Mouse (Mus musculus): ENCODE measurements around the gene Lurap1l. TPM values are rescaled to one million over a fixed set of nuclear protein-coding genes. Genes with fewer than 3 reads are reported as not detected.

Gene Lurap1l
- polyA plus RNA-seq, 1 experiment from 2014 or later, result 2.6 TPM

DNA sequence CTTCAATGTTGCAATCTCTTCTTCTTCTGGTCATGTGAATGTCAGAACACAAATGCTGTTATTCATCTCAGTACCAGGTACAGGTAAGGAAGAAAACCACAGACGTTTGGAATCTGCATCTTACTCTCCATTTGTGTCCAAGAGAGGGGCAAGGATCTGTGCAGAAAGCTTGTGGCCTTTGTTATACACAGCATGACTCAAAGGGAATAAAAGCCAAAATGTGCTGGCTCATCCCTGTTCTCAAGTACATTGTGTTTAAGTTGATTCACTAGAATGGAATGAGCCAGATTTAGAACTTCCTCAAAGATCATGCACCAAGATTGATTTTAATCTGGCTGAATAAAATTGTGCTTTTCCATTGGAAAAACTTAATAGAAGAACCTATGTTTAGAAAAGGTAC is 61.4 kb downstream of the Lurap1l start:
- peaks cover 3% of the 10 kb centered on the region; the same call in 1 of the 2 replicates for H3K9me3 ChIP-seq
- 19% methylated on average over 1 of the region's 1 CpGs for WGBS
- H3K36me3 ChIP-seq, result no peaks in the 10 kb centered on the region
- no peaks in the 10 kb centered on the region for H3K27me3 ChIP-seq (ENCODE audit: insufficient read depth, poor library complexity, severe bottlenecking)
- H3K4me3 ChIP-seq, result no peak overlapping the region
- DNase-seq (ENCODE audit: low spot score), result no peak
- H3K27ac ChIP-seq, result no peak overlapping the region
- no peaks in the 10 kb centered on the region for H3K4me1 ChIP-seq

DNA sequence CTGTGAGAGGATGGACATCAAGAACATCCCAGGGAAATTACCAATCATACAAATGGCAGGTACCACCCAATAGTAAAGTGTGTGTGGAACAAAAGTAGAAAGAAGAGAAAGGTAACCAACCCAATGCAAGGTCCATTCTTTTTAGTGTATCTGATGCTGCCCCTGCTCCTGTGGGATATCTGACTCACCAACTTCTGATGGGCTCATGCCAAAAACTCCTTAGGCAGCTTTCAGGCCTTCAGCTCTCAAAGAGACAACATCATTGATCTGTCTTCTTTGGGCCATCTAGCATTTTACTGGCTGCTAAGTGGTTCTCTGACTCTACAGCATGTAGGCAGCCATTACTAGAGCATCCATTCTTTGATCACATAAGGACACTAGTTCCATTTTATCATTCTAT is 63.5 kb downstream of the Lurap1l start:
- no peak overlapping the region for H3K27ac ChIP-seq
- no peaks in the 10 kb centered on the region for H3K36me3 ChIP-seq
- H3K4me1 ChIP-seq, result no peaks in the 10 kb centered on the region
- H3K4me3 ChIP-seq, result no peak overlapping the region
- DNase-seq (ENCODE audit: low spot score), result no peak
- no peaks in the 10 kb centered on the region for H3K9me3 ChIP-seq
- H3K27me3 ChIP-seq (ENCODE audit: insufficient read depth, poor library complexity, severe bottlenecking), result no peaks in the 10 kb centered on the region

DNA sequence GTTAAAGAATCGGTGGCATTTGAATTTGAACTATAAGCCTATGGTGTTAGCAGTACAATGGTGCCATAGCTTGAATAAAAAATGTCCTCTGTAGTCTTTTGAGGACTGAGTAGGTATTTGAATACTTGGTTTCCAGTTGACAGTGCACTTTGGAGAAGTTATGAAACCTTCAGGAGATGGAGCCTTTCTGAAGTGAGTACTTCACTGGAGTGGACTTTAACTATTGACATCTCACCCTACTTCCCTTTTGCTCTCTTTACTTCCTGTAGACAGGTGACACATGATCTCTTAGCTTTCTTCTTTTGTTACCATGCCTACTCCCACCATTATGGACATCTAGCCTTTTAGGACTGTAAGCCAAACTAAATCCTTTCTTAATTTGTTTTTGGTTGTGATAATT is 80.4 kb downstream of the Lurap1l start:
- Histone ChIP-seq H3K27me3 (ENCODE audit: insufficient read depth, poor library complexity, severe bottlenecking) (no peaks in the 10 kb centered on the region), H3K9me3 (no peaks in the 10 kb centered on the region), H3K4me3 (no peak overlapping the region), H3K4me1 (no peaks in the 10 kb centered on the region), H3K36me3 (no peaks in the 10 kb centered on the region), H3K27ac (no peak overlapping the region)
- WGBS, result 67% methylated on average over 1 of the region's 1 CpGs
- DNase-seq (ENCODE audit: low spot score), result no peak

DNA sequence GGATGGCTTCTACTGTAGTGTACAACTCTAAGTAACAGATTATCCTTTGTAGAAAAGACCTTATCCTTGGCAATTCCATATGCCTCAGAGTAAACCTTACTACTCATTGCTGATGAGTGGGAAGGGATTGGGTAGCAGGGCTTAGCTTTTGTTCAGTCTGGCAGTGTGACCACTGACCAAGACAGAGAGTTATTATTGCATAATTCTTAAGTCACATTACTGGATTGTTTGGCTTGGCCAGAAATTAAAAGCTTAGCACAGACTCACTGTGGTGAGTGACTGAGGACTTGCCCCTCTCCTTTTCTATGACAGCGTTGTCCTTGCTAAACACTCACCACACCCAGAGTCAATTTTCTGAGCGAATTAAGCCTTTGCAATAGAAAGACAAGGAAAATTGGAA is 93.1 kb downstream of the Lurap1l start:
- Histone ChIP-seq H3K4me1 (no peaks in the 10 kb centered on the region), H3K9me3 (no peaks in the 10 kb centered on the region), H3K4me3 (no peak overlapping the region), H3K36me3 (no peaks in the 10 kb centered on the region), H3K27me3 (ENCODE audit: insufficient read depth, poor library complexity, severe bottlenecking) (no peaks in the 10 kb centered on the region), H3K27ac (no peak overlapping the region)
- 88% methylated on average over 2 of the region's 2 CpGs for WGBS
- DNase-seq (ENCODE audit: low spot score), result no peak

Small RNA genes lying within 50 kb of the gene (microRNA-seq; reads per million reads assigned to microRNA genes)
- gene Gm27452, result not detected

Other genes with a start within 250 kb of the Lurap1l start
- not detected in 2 replicates for gene Tyrp1, start 76.5 kb upstream of the Lurap1l start, polyA plus RNA-seq (2016; fragmentation: Nextera tagmentation; extraction: Ambion mirVana)

Measured in heart, embryonic 10.5 days (tissue).